Mouse (Mus musculus) forebrain, embryonic 16.5 days (tissue): ENCODE results near the gene Plscr2. TPM values are rescaled to one million over a fixed set of nuclear protein-coding genes. Genes with fewer than 3 reads are reported as not detected.
"Not testable (repeated sequence)": the region's sequence is repeated elsewhere in the genome, so short reads cannot be mapped to it uniquely, and the experiment has no call there.

Experiments
- ATAC-seq: fragments of 200-750 bp; cut with Nextera tagmentation; 2 replicates; pipeline ENCODE4 v1.8.0; 2017; ENCODE audit warnings: mild to moderate bottlenecking, moderate library complexity
- H3K27ac ChIP-seq: fragments of 300-500 bp; sonication (generic); 2 replicates; pipeline ENCODE4 v1.5.1; 2014; ENCODE audit warnings: low read length, control low read depth
- H3K27me3 ChIP-seq: fragments of 300-500 bp; sonication (generic); replicated peaks from 2 replicates; pipeline ENCODE4 v1.6.1; 2014; ENCODE audit warnings: low read length; ENCODE audit not compliant: control insufficient read depth, insufficient read depth
- H3K36me3 ChIP-seq: fragments of 300-500 bp; sonication (generic); 2 replicates; pipeline ENCODE4 v1.6.1; 2014; ENCODE audit not compliant: control insufficient read depth, insufficient read depth
- H3K4me1 ChIP-seq: fragments of 300-500 bp; sonication (generic); replicated peaks from 2 replicates; pipeline ENCODE4 v1.6.1; 2014; ENCODE audit warnings: low read length; ENCODE audit not compliant: control insufficient read depth, insufficient read depth
- H3K4me2 ChIP-seq: fragments of 300-500 bp; sonication (generic); 2 replicates; pipeline ENCODE4 v1.6.1; 2014; ENCODE audit warnings: mild to moderate bottlenecking, low read length, control low read depth
- H3K4me3 ChIP-seq: fragments of 300-500 bp; sonication (generic); replicated peaks from 2 replicates; pipeline ENCODE4 v1.5.1; 2014; ENCODE audit warnings: mild to moderate bottlenecking, low read length, control low read depth
- H3K9ac ChIP-seq: fragments of 300-500 bp; sonication (generic); replicated peaks from 2 replicates; pipeline ENCODE4 v1.6.1; 2014; ENCODE audit warnings: low read depth, low read length, control low read depth
- H3K9me3 ChIP-seq: fragments of 300-500 bp; sonication (generic); 2 replicates; pipeline ENCODE4 v1.6.1; 2016; ENCODE audit warnings: low read length; ENCODE audit not compliant: control insufficient read depth
- WGBS: fragments of 180-500 bp; shearing (Covaris S2); extraction: QIAGEN DNeasy Blood & Tissue Kit; methylation state at CpG from one replicate; pipeline ENCODE4 v1.1.7; 2014; 5-methylcytosine and 5-hydroxymethylcytosine counted together
- polyA plus RNA-seq: library from polyadenylated mRNA; unstranded; fragments of >200 nt; fragmentation: Nextera tagmentation; extraction: Ambion mirVana; gene quantifications from 2 replicates; pipeline ENCODE4 v1.2.1, GENCODE M21; 2015

Gene Plscr2
- polyA plus RNA-seq, 1 experiment from 2014 or later, result 0.98 TPM

DNA sequence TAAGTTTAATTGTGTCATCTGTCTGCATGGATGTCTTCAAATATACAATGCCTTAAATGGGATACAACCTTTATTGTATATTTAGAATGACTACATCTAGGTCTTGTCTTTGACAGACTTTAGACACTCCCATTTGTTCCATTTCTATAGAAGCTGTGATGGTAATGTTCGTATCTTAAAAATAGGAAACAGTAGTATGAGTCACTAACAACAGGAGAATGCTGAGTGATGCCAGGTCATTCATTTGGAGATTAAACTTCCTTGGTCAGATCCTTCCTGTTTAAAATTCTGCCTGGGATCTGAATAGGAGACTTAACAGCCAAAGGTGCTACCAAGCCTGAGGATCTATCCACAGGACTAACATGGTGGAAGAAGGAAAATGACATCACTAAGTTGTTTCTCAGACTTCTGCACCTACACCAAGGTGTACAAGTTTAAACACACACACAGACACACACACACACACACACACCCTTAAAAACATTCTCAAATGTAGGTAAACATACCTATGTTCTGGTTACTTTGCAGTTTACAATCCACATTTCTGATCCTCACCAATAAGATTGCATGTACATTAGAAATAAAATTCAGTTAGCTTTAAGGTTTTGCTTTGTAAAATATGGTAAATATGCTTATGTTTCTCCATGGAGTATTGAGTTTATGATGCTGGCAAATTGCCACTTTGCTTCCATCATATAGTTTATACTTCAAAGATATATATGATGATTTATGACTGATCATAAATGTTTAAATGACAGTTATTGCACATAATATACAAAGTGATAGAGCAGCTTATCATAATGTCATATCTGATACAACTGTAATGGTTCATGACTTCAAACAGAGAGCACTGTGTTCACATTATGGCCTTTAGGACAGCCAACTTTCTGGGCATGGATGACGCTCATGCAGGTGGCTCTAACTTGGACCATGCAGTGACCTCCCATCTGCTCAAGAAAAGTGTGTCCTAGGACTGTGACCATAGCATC, 18.5 kb downstream of the Plscr2 start:
- Histone ChIP-seq H3K4me3 (no peak overlapping the region), H3K36me3 (no peaks in the 10 kb centered on the region), H3K27ac (no peak overlapping the region), H3K9ac (no peak overlapping the region), H3K9me3 (no peaks in the 10 kb centered on the region), H3K4me1 (no peaks in the 10 kb centered on the region), H3K27me3 (no peaks in the 10 kb centered on the region), H3K4me2 (no peak overlapping the region)
- WGBS, result 80% methylated on average over 2 of the region's 2 CpGs
- no peak for ATAC-seq

DNA sequence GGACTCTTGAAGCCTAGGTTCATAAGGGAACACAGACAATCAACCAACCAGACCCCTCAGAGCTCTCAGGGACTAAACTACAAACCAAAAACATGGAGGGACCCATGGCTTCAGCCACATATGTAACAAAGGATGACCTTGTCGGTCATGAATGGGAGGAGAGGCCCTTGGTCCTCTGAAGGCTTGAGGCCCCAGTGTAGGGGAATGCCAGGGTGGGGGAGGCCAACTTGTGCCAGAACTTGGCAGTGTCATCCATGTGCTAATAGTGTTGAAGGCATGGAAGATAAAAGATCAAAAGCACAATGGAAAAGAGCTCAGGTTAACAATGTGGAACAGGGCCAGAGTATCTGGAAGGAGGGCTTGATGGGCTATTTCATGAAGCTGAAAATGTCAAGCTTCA, 22.9 kb downstream of the Plscr2 start:
- no peak for ATAC-seq
- H3K27me3 ChIP-seq, result no peaks in the 10 kb centered on the region
- no peaks in the 10 kb centered on the region for H3K4me1 ChIP-seq
- no peak overlapping the region for H3K27ac ChIP-seq
- H3K4me3 ChIP-seq, result no peak overlapping the region
- H3K9me3 ChIP-seq, result no peaks in the 10 kb centered on the region
- H3K9ac ChIP-seq, result no peak overlapping the region
- H3K36me3 ChIP-seq, result no peaks in the 10 kb centered on the region
- WGBS, result 44% methylated on average over 1 of the region's 1 CpGs
- no peak overlapping the region for H3K4me2 ChIP-seq

GRCm38 (mm10) chr9:92301213-92301612, 25.8 kb downstream of the Plscr2 start:
- H3K4me3 ChIP-seq, result no peak overlapping the region
- no peak overlapping the region for H3K4me2 ChIP-seq
- no peaks in the 10 kb centered on the region for H3K36me3 ChIP-seq
- H3K4me1 ChIP-seq, result no peaks in the 10 kb centered on the region
- no peaks in the 10 kb centered on the region for H3K9me3 ChIP-seq
- no peak overlapping the region for H3K27ac ChIP-seq
- ATAC-seq, result no peak
- no peak overlapping the region for H3K9ac ChIP-seq
- H3K27me3 ChIP-seq, result no peaks in the 10 kb centered on the region
- 77% methylated on average over 3 of the region's 3 CpGs for WGBS

DNA sequence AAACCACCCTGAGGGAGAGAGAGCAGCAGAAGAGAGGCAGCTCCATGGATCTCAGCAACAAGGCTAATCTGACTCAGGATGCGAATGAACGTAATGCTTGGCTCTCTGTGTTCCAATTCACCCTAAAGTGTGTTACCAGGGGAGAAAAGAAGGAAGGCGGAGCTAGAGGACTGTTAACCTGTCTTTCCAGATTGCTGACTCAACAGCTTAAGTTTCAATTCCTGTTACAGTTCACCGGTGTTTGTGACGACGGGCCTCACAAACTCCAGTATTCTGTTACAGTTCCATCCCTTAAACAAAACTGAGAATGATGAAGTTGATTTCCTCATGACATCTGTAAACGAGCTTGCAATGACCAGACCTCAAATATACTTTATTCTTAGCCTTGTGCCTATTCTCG, 29.7 kb downstream of the Plscr2 start:
- Histone ChIP-seq H3K36me3 (no peaks in the 10 kb centered on the region), H3K4me1 (no peaks in the 10 kb centered on the region), H3K27me3 (no peaks in the 10 kb centered on the region), H3K27ac (no peak overlapping the region), H3K4me3 (no peak overlapping the region), H3K4me2 (no peak overlapping the region), H3K9me3 (no peaks in the 10 kb centered on the region), H3K9ac (no peak overlapping the region)
- no peak for ATAC-seq
- 46% methylated on average over 8 of the region's 8 CpGs for WGBS

DNA sequence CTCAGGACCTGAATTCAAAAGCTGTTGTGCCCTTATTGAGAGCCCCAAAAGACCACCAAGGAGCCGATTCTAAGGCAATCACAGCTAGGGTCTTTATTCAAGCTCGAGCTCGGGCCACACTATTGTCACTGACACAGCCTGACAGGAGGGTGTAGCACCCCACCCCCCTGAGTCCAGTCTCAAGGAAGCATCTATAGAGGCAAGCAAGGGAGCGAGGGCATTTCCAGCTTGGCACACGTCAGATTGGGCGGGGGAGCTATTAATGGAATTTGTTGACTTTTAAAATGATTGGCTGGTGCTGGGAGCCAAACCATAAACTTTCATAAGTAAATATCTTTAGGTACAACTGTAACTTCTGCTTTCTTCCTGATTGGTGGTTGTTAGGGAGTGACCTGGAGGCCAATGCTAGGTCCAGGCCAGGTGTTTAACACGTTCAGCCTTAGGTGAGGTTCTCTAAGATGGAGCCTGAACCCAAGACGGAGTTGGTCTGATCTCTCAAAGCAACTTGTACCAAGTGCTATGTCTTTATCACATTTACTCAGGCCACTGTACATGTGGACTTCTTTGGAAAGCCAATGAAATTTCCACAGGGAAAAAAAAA, 30.3 kb downstream of the Plscr2 start:
- WGBS, result 43% methylated on average over 8 of the region's 8 CpGs
- peak; percentile 20; the same call in 1 of the 2 replicates for ATAC-seq
- no peaks in the 10 kb centered on the region for H3K4me1 ChIP-seq

DNA sequence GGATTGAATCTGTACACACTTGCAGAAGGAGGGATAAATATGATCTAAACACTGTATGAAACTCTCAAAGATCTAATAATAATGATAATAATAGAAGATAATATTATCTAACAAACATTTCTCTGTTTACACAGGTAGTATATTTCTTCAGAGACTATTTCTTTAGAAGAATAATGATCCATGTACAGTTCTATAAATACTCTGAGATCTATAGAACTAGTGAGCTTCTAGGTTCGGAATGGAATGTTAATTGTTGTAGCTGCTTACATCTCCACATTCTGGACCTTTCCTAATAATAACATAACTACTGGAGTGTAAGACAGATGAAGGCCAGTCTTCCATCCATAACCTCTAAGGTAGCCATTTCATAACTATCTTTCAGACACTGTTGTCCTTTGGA, 33.7 kb downstream of the Plscr2 start, which contains the start of gene 1700057G04Rik:
1700057G04Rik (plus strand) TSS at position 301 of the 400 bp plus-strand sequence.
- no peaks in the 10 kb centered on the region for H3K36me3 ChIP-seq
- no peak within 1 kb of the TSS for H3K4me3 ChIP-seq
- no peaks in the 10 kb centered on the region for H3K27me3 ChIP-seq
- H3K4me1 ChIP-seq, result no peaks in the 10 kb centered on the region
- no peak within 1 kb of the TSS for H3K9ac ChIP-seq
- H3K4me2 ChIP-seq, result no peak within 1 kb of the TSS
- H3K27ac ChIP-seq, result no peak within 1 kb of the TSS
- WGBS, result 93% methylated on average over 1 of the region's 1 CpGs
- no peaks in the 10 kb centered on the region for H3K9me3 ChIP-seq
- no peak for ATAC-seq

More for the DNA sequence above, 30.3 kb downstream of the Plscr2 start:
- Histone ChIP-seq H3K36me3 (no peaks in the 10 kb centered on the region), H3K27me3 (no peaks in the 10 kb centered on the region), H3K4me2 (no peak overlapping the region), H3K4me3 (no peak overlapping the region), H3K27ac (no peak overlapping the region), H3K9me3 (no peaks in the 10 kb centered on the region), H3K9ac (no peak overlapping the region)

DNA sequence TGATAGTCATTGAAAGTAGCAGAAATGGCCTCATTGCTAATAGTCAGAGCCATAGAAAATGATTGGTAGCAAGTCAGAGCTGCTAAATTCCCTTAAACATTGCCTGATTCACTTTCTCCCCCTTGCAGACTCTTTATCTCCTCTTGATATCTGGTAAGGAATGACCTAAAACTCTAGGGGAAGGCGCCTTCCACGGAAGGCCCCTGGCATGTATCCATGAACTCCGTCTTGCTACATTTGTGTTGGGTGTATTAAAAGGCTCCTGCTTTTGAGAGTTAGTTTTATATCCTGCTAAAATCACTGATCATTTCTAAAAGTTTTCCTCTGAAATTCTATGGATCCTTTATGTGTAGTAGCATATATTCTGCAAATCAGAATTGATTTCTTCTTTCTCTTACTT, 41.4 kb downstream of the Plscr2 start:
- H3K4me2 ChIP-seq, result no peak overlapping the region
- no peak overlapping the region for H3K9ac ChIP-seq
- H3K36me3 ChIP-seq, result no peaks in the 10 kb centered on the region
- no peak for ATAC-seq
- no peak overlapping the region for H3K27ac ChIP-seq
- no peak overlapping the region for H3K4me3 ChIP-seq
- WGBS, result 90% methylated on average over 3 of the region's 3 CpGs
- no peaks in the 10 kb centered on the region for H3K4me1 ChIP-seq
- no peaks in the 10 kb centered on the region for H3K9me3 ChIP-seq
- H3K27me3 ChIP-seq, result no peaks in the 10 kb centered on the region

GRCm38 (mm10) chr9:92325936-92326335, 50.5 kb downstream of the Plscr2 start:
- not testable (repeated sequence) for H3K4me3 ChIP-seq, H3K4me2 ChIP-seq, H3K4me1 ChIP-seq, H3K36me3 ChIP-seq, H3K9me3 ChIP-seq, H3K27ac ChIP-seq, H3K27me3 ChIP-seq, ATAC-seq, H3K9ac ChIP-seq
- WGBS, result 79% methylated on average over 9 of the region's 9 CpGs

- H3K27ac ChIP-seq, result no peak overlapping the region
- H3K9ac ChIP-seq, result no peak overlapping the region
- H3K27me3 ChIP-seq, result no peaks in the 10 kb centered on the region
- no peaks in the 10 kb centered on the region for H3K9me3 ChIP-seq
- no peaks in the 10 kb centered on the region for H3K4me1 ChIP-seq
- H3K4me3 ChIP-seq, result no peak overlapping the region
- whole genome bisulfite sequencing, result 83% methylated on average over 4 of the region's 4 CpGs
- ATAC-seq, result no peak
- no peaks in the 10 kb centered on the region for H3K36me3 ChIP-seq
- no peak overlapping the region for H3K4me2 ChIP-seq
Measured at GRCm38 (mm10) chr9:92326813-92327212, 51.4 kb downstream of the Plscr2 start.
